Mouse (Mus musculus): ENCODE measurements around the gene Tbcel. TPM values are rescaled to one million over a fixed set of nuclear protein-coding genes. Genes with fewer than 3 reads are reported as not detected.

Tbcel gene
- polyA plus RNA-seq, 1 experiment from 2014 or later, result 4.7 TPM

- Histone ChIP-seq H3K27ac (replicated peaks) (no peak within 1 kb of the TSS), H3K9me3 (no peaks in the 10 kb centered on the region), H3K4me3 (no peak within 1 kb of the TSS), H3K9ac (no peak within 1 kb of the TSS), H3K4me2 (no peak within 1 kb of the TSS), H3K4me1 (replicated peaks) (peaks cover 5% of the 10 kb centered on the region), H3K36me3 (no peaks in the 10 kb centered on the region), H3K27me3 (no peaks in the 10 kb centered on the region)
- no peak for ATAC-seq (ENCODE audit: low FRiP score, low read depth)
- WGBS, result 55% methylated on average over 6 of the region's 6 CpGs
These were observed 107.8 kb downstream of the Tbcel start, which contains the start of gene Tecta for GRCm38 (mm10) chr9:42399829-42400228. Gene Tecta (minus strand): TSS chr9:42399929.

- no peaks in the 10 kb centered on the region for H3K27me3 ChIP-seq
- no peak overlapping the region for H3K9ac ChIP-seq
- H3K4me3 ChIP-seq, result no peak overlapping the region
- no peaks in the 10 kb centered on the region for H3K36me3 ChIP-seq
- no peak overlapping the region for H3K27ac ChIP-seq (replicated peaks)
- WGBS, result 78% methylated on average over 2 of the region's 2 CpGs
- H3K9me3 ChIP-seq, result no peaks in the 10 kb centered on the region
- H3K4me2 ChIP-seq, result no peak overlapping the region
- H3K4me1 ChIP-seq (replicated peaks), result peaks cover 12% of the 10 kb centered on the region; the same call in 1 of the 2 replicates
- ATAC-seq (ENCODE audit: low FRiP score, low read depth), result no peak
These were observed 111.5 kb downstream of the Tbcel start for GRCm38 (mm10) chr9:42396141-42396540.

- Histone ChIP-seq H3K4me3 (no peak overlapping the region), H3K4me1 (replicated peaks) (peaks cover 13% of the 10 kb centered on the region), H3K36me3 (no peaks in the 10 kb centered on the region), H3K9ac (no peak overlapping the region), H3K27ac (replicated peaks) (no peak overlapping the region), H3K27me3 (no peaks in the 10 kb centered on the region), H3K9me3 (no peaks in the 10 kb centered on the region), H3K4me2 (no peak overlapping the region)
- WGBS, result 72% methylated on average over 6 of the region's 6 CpGs
- no peak for ATAC-seq (ENCODE audit: low FRiP score, low read depth)
These were observed 112.7 kb downstream of the Tbcel start for GRCm38 (mm10) chr9:42394903-42395302.

GRCm38 (mm10) chr9:42394321-42394720 is 113.3 kb downstream of the Tbcel start:
- Histone ChIP-seq H3K27me3 (no peaks in the 10 kb centered on the region), H3K4me1 (replicated peaks) (peaks cover 12% of the 10 kb centered on the region), H3K27ac (replicated peaks) (no peak overlapping the region), H3K36me3 (no peaks in the 10 kb centered on the region), H3K4me2 (no peak overlapping the region), H3K9ac (no peak overlapping the region), H3K4me3 (no peak overlapping the region), H3K9me3 (no peaks in the 10 kb centered on the region)
- no peak for ATAC-seq (ENCODE audit: low FRiP score, low read depth)
- 78% methylated on average over 8 of the region's 8 CpGs for WGBS

GRCm38 (mm10) chr9:42392927-42393326 is 114.7 kb downstream of the Tbcel start:
- no peak for ATAC-seq (ENCODE audit: low FRiP score, low read depth)
- Histone ChIP-seq H3K9ac (no peak overlapping the region), H3K4me1 (replicated peaks) (peaks cover 8% of the 10 kb centered on the region), H3K36me3 (no peaks in the 10 kb centered on the region), H3K4me3 (no peak overlapping the region), H3K27me3 (no peaks in the 10 kb centered on the region), H3K27ac (replicated peaks) (no peak overlapping the region), H3K9me3 (no peaks in the 10 kb centered on the region), H3K4me2 (no peak overlapping the region)
- WGBS, result 73% methylated on average over 6 of the region's 6 CpGs

- Histone ChIP-seq H3K4me3 (no peak overlapping the region), H3K9ac (no peak overlapping the region), H3K27me3 (no peaks in the 10 kb centered on the region), H3K27ac (replicated peaks) (no peak overlapping the region), H3K4me2 (no peak overlapping the region), H3K36me3 (no peaks in the 10 kb centered on the region), H3K9me3 (no peaks in the 10 kb centered on the region), H3K4me1 (replicated peaks) (peaks cover 16% of the 10 kb centered on the region)
- WGBS, result 53% methylated on average over 4 of the region's 4 CpGs
- peak; percentile 56; the same call in 1 of the 2 replicates for ATAC-seq (ENCODE audit: low FRiP score, low read depth)
These were observed 119.1 kb downstream of the Tbcel start for GRCm38 (mm10) chr9:42388490-42388889.

- Histone ChIP-seq H3K9ac (no peak overlapping the region), H3K9me3 (no peaks in the 10 kb centered on the region), H3K4me3 (no peak overlapping the region), H3K36me3 (no peaks in the 10 kb centered on the region), H3K27me3 (no peaks in the 10 kb centered on the region), H3K27ac (replicated peaks) (no peak overlapping the region), H3K4me2 (no peak overlapping the region), H3K4me1 (replicated peaks) (peaks cover 19% of the 10 kb centered on the region)
- ATAC-seq (ENCODE audit: low FRiP score, low read depth), result no peak
- WGBS, result 71% methylated on average over 8 of the region's 8 CpGs
These were observed 120.6 kb downstream of the Tbcel start for GRCm38 (mm10) chr9:42387038-42387437.

- H3K36me3 ChIP-seq, result no peaks in the 10 kb centered on the region
- H3K4me1 ChIP-seq (replicated peaks), result peaks cover 11% of the 10 kb centered on the region
- no peak overlapping the region for H3K4me3 ChIP-seq
- 75% methylated on average over 13 of the region's 13 CpGs for WGBS
- no peak overlapping the region for H3K27ac ChIP-seq (replicated peaks)
- no peak overlapping the region for H3K4me2 ChIP-seq
- H3K27me3 ChIP-seq, result no peaks in the 10 kb centered on the region
- no peak overlapping the region for H3K9ac ChIP-seq
- H3K9me3 ChIP-seq, result no peaks in the 10 kb centered on the region
- no peak for ATAC-seq (ENCODE audit: low FRiP score, low read depth)
These were observed 122.0 kb downstream of the Tbcel start for GRCm38 (mm10) chr9:42385656-42386055.

- no peaks in the 10 kb centered on the region for H3K36me3 ChIP-seq
- no peak overlapping the region for H3K9ac ChIP-seq
- WGBS, result 53% methylated on average over 8 of the region's 8 CpGs
- no peaks in the 10 kb centered on the region for H3K27me3 ChIP-seq
- H3K4me2 ChIP-seq, result no peak overlapping the region
- peaks cover 11% of the 10 kb centered on the region for H3K4me1 ChIP-seq (replicated peaks)
- H3K27ac ChIP-seq (replicated peaks), result peak overlapping the region; percentile 38
- H3K9me3 ChIP-seq, result no peaks in the 10 kb centered on the region
- ATAC-seq (ENCODE audit: low FRiP score, low read depth), result no peak
- no peak overlapping the region for H3K4me3 ChIP-seq
These were observed 124.8 kb downstream of the Tbcel start for GRCm38 (mm10) chr9:42382628-42383347.

GRCm38 (mm10) chr9:42382063-42382462 is 125.5 kb downstream of the Tbcel start:
- Histone ChIP-seq H3K4me1 (replicated peaks) (peaks cover 11% of the 10 kb centered on the region), H3K27ac (replicated peaks) (peak overlapping the region; percentile 38), H3K27me3 (no peaks in the 10 kb centered on the region), H3K9ac (no peak overlapping the region), H3K9me3 (no peaks in the 10 kb centered on the region), H3K4me3 (no peak overlapping the region), H3K36me3 (no peaks in the 10 kb centered on the region), H3K4me2 (no peak overlapping the region)
- WGBS, result 31% methylated on average over 5 of the region's 5 CpGs
- peak; percentile 86 for ATAC-seq (ENCODE audit: low FRiP score, low read depth)

- no peak for ATAC-seq (ENCODE audit: low FRiP score, low read depth)
These were observed 129.5 kb downstream of the Tbcel start for GRCm38 (mm10) chr9:42378071-42378470.

GRCm38 (mm10) chr9:42377656-42378055 is 130.0 kb downstream of the Tbcel start:
- Histone ChIP-seq H3K4me2 (no peak overlapping the region), H3K4me3 (no peak overlapping the region), H3K27ac (replicated peaks) (no peak overlapping the region), H3K4me1 (replicated peaks) (no peaks in the 10 kb centered on the region), H3K27me3 (no peaks in the 10 kb centered on the region), H3K9me3 (no peaks in the 10 kb centered on the region), H3K9ac (no peak overlapping the region), H3K36me3 (no peaks in the 10 kb centered on the region)
- 95% methylated on average over 15 of the region's 15 CpGs for WGBS
- no peak for ATAC-seq (ENCODE audit: low FRiP score, low read depth)

More at GRCm38 (mm10) chr9:42378071-42378470, 129.5 kb downstream of the Tbcel start:
- Histone ChIP-seq H3K4me2 (no peak overlapping the region), H3K4me3 (no peak overlapping the region), H3K9ac (no peak overlapping the region), H3K27me3 (no peaks in the 10 kb centered on the region), H3K27ac (replicated peaks) (no peak overlapping the region), H3K4me1 (replicated peaks) (0 out of 2 replicates have a peak, but pooled peaks cover under 1% of the 10 kb centered on the region), H3K9me3 (no peaks in the 10 kb centered on the region), H3K36me3 (no peaks in the 10 kb centered on the region)
- 92% methylated on average over 4 of the region's 4 CpGs for WGBS

All from hindbrain, embryonic 15.5 days (tissue).